Mouse (Mus musculus) CH12.LX (cell line): Measurements from ENCODE around the gene Fry. TPM values are rescaled to one million over a fixed set of nuclear protein-coding genes. Genes with fewer than 3 reads are reported as not detected.

ENCODE experiments used
- DNase-seq: peaks from one replicate; pipeline ENCODE4 v3.0.0-alpha.2; 2013; ENCODE audit errors: extremely low read depth
- H3K27ac ChIP-seq: 2 replicates; pipeline ENCODE4 v1.5.1; 2012; ENCODE audit warnings: low read depth, mild to moderate bottlenecking, control low read depth, moderate library complexity; ENCODE audit not compliant: insufficient read depth
- H3K27me3 ChIP-seq: replicated peaks from 2 replicates; pipeline ENCODE3; 2012; ENCODE audit warnings: inconsistent platforms
- H3K36me3 ChIP-seq, 2 experiments: replicated peaks in 1 of 2; 2 replicates each; pipeline versions ENCODE3 to v1.6.1; 2012; ENCODE audit warnings: inconsistent platforms in 1 of 2, low read length in 1 of 2, mild to moderate bottlenecking in 1 of 2, mixed read lengths in 1 of 2, moderate library complexity in 1 of 2; ENCODE audit not compliant: control insufficient read depth in 1 of 2, insufficient read depth in 1 of 2
- H3K4me1 ChIP-seq, 2 experiments: 2 replicates each; pipeline ENCODE4 v1.6.1; 2012; ENCODE audit warnings: inconsistent platforms in 1 of 2, moderate library complexity in 1 of 2; ENCODE audit not compliant: insufficient read depth in 2 of 2, control insufficient read depth in 1 of 2
- H3K4me2 ChIP-seq: 2 replicates; pipeline ENCODE4 v1.6.1; 2012; ENCODE audit warnings: low read depth, mild to moderate bottlenecking, control low read depth; ENCODE audit not compliant: poor library complexity, insufficient read depth, severe bottlenecking
- H3K4me3 ChIP-seq, 3 experiments: fragments of 150-350 bp in 1 of 3; sonication (generic) in 1 of 3; replicated peaks in 1 of 3; 2 replicates each; pipeline versions ENCODE3 to v1.5.1; 2011 to 2012; ENCODE audit warnings: low read depth in 2 of 3, low read length in 2 of 3, mild to moderate bottlenecking in 2 of 3, moderate library complexity in 2 of 3, control low read depth in 1 of 3, improper control_type of control experiment in 1 of 3, inconsistent platforms in 1 of 3, mixed read lengths in 1 of 3; ENCODE audit not compliant: poor library complexity in 1 of 3
- H3K79me2 ChIP-seq: replicated peaks from 2 replicates; pipeline ENCODE4 v1.6.1; 2012; ENCODE audit warnings: mild to moderate bottlenecking, moderate library complexity; ENCODE audit not compliant: control insufficient read depth, poor library complexity, insufficient read depth, severe bottlenecking; ENCODE audit errors: extremely low read depth
- H3K9ac ChIP-seq: 2 replicates; pipeline ENCODE4 v1.6.1; 2012; ENCODE audit warnings: low read depth, mild to moderate bottlenecking, control low read depth, moderate library complexity; ENCODE audit not compliant: insufficient read depth
- H3K9me3 ChIP-seq: replicated peaks from 2 replicates; pipeline ENCODE3; 2012; ENCODE audit warnings: low read length, inconsistent platforms, mixed read lengths
- BHLHE40 ChIP-seq: IDR thresholded peaks from 2 replicates; pipeline ENCODE4 v1.6.1; 2011; ENCODE audit warnings: mild to moderate bottlenecking, low read depth, low read length, improper control_type of control experiment
- CHD1 ChIP-seq: IDR thresholded peaks from 2 replicates; pipeline ENCODE4 v1.6.1; 2012; ENCODE audit warnings: low read depth, low read length, improper control_type of control experiment, inconsistent platforms
- CHD2 ChIP-seq: IDR thresholded peaks from 2 replicates; pipeline ENCODE4 v1.6.1; 2011; ENCODE audit warnings: low read length, improper control_type of control experiment
- EP300 ChIP-seq: IDR thresholded peaks from 2 replicates; pipeline ENCODE4 v1.6.1; 2011; ENCODE audit warnings: low read length, improper control_type of control experiment
- GABPA ChIP-seq: IDR thresholded peaks from 2 replicates; pipeline ENCODE4 v1.6.1; 2012; ENCODE audit warnings: low read depth, low read length, improper control_type of control experiment, inconsistent platforms; ENCODE audit not compliant: insufficient replicate concordance
- HCFC1 ChIP-seq: IDR thresholded peaks from 2 replicates; pipeline ENCODE4 v1.6.1; 2012; ENCODE audit warnings: low read depth, mild to moderate bottlenecking, inconsistent platforms, low read length, improper control_type of control experiment
- IRF4 ChIP-seq: IDR thresholded peaks from 2 replicates; pipeline ENCODE4 v1.6.1; 2014; ENCODE audit warnings: low read depth, mild to moderate bottlenecking, inconsistent platforms, low read length, improper control_type of control experiment
- JUN ChIP-seq: IDR thresholded peaks from 2 replicates; pipeline ENCODE4 v1.6.1; 2011; ENCODE audit warnings: low read depth, mild to moderate bottlenecking, low read length, improper control_type of control experiment, moderate library complexity; ENCODE audit not compliant: insufficient read depth
- JUND ChIP-seq: conservative IDR thresholded peaks from 2 replicates; pipeline ENCODE4 v1.6.1; 2011; ENCODE audit warnings: low read depth, low read length, improper control_type of control experiment
- KAT2A ChIP-seq: IDR thresholded peaks from 2 replicates; pipeline ENCODE4 v1.6.1; 2012; ENCODE audit warnings: low read length, improper control_type of control experiment, inconsistent platforms; ENCODE audit not compliant: insufficient replicate concordance
- MAFK ChIP-seq: IDR thresholded peaks from 2 replicates; pipeline ENCODE4 v1.6.1; 2011; ENCODE audit warnings: low read length, improper control_type of control experiment; ENCODE audit not compliant: insufficient replicate concordance
- MAX ChIP-seq: IDR thresholded peaks from 2 replicates; pipeline ENCODE4 v1.6.1; 2011; ENCODE audit warnings: low read length, improper control_type of control experiment
- MEF2A ChIP-seq: IDR thresholded peaks from 2 replicates; pipeline ENCODE4 v1.6.1; 2014; ENCODE audit warnings: low read depth, mild to moderate bottlenecking, inconsistent platforms, low read length, improper control_type of control experiment, borderline replicate concordance
- MXI1 ChIP-seq: IDR thresholded peaks from 2 replicates; pipeline ENCODE4 v1.6.1; 2011; ENCODE audit warnings: mild to moderate bottlenecking, low read depth, low read length, improper control_type of control experiment
- NELFE ChIP-seq: IDR thresholded peaks from 2 replicates; pipeline ENCODE4 v1.6.1; 2011; ENCODE audit warnings: low read depth, low read length, improper control_type of control experiment
- NRF1 ChIP-seq: IDR thresholded peaks from 2 replicates; pipeline ENCODE4 v1.6.1; 2014; ENCODE audit warnings: low read depth, mild to moderate bottlenecking, inconsistent platforms, low read length, improper control_type of control experiment, moderate library complexity
- POLR2AphosphoS2 ChIP-seq: IDR thresholded peaks from 2 replicates; pipeline ENCODE4 v1.6.1; 2011; ENCODE audit warnings: low read depth, low read length, improper control_type of control experiment
- RAD21 ChIP-seq: IDR thresholded peaks from 2 replicates; pipeline ENCODE4 v1.6.1; 2011; ENCODE audit warnings: low read depth, mild to moderate bottlenecking, low read length, improper control_type of control experiment, moderate library complexity
- USF1 ChIP-seq: IDR thresholded peaks from 2 replicates; pipeline ENCODE4 v1.6.1; 2014; ENCODE audit warnings: low read depth, mild to moderate bottlenecking, inconsistent platforms, low read length, improper control_type of control experiment
- USF2 ChIP-seq: conservative IDR thresholded peaks from 2 replicates; pipeline ENCODE4 v1.6.1; 2011; ENCODE audit warnings: low read depth, low read length, improper control_type of control experiment
- ZNF384 ChIP-seq: IDR thresholded peaks from 2 replicates; pipeline ENCODE4 v1.6.1; 2012; ENCODE audit warnings: low read depth, low read length, improper control_type of control experiment, inconsistent platforms
- dilution Hi-C: fragments of 300-500 bp; cut with MboI; formaldehyde crosslinking; loops from 2 replicates; pipeline ENCODE4 v1.14.3; 2020; ENCODE audit warnings: low sequenced_read_pairs; ENCODE audit not compliant: extremely low pct_unique_long_range_greater_than_20kb, extremely low pct_ligation_motif_present
- in situ Hi-C: fragments of 300-500 bp; cut with MboI; formaldehyde crosslinking; loops from 3 replicates; pipeline ENCODE4 v1.14.3; 2019; ENCODE audit warnings: low sequenced_read_pairs, low pct_ligation_motif_present, low pct_unique_long_range_greater_than_20kb, mixed read lengths
- polyA plus RNA-seq: library from polyadenylated mRNA; unstranded; fragments of >175 nt; gene quantifications from 2 replicates; pipeline ENCODE4 v1.2.1, GENCODE M21; 2012; ENCODE audit warnings: low read depth; ENCODE audit not compliant: insufficient read length
- total RNA-seq, 2 experiments: library from RNA; depleted of rRNA; stranded (reverse); fragments of 300-350 nt in 1 of 2; fragments of >200 nt in 1 of 2; gene quantifications; 2 replicates each; pipeline ENCODE4 v1.2.3; 2012 to 2014

Fry gene
- total and polyA plus RNA-seq, 3 experiments, result 0.34 to 0.80 (median 0.34) TPM

DNA sequence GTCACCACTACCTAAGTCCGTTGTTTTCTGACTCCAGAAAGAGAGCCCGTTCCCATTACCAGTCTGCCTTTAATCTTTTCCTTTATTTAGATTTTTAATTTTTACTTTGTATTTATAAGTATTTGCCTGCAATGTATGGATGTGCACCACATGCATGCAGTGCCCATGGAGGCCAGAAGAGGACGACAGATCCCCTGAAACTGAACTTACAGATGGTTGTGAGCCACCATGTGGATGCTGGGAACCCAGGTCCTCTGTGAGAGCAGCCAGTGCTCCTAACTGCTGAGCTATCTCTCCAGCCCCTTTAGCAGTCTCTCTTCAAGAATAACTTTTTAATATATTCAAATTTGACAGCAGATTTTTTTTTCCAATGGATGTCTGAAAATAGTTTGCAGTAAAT lies 223.7 kb downstream of the Fry start:
- Histone ChIP-seq H3K36me3 (no peaks in the 10 kb centered on the region), H3K4me2 (no peak overlapping the region), H3K9ac (no peak overlapping the region), H3K4me1 (no peaks in the 10 kb centered on the region), H3K79me2 (no peaks in the 10 kb centered on the region), H3K4me3 (no peak overlapping the region), H3K27ac (no peak overlapping the region), H3K9me3 (peaks cover 27% of the 10 kb centered on the region), H3K27me3 (no peaks in the 10 kb centered on the region)
- in situ Hi-C loops (no loop called here), dilution Hi-C loops (no loop called here)
- TF ChIP-seq MEF2A, result no peak
- no peak for TF ChIP-seq MAX
- TF ChIP-seq RAD21, result no peak
- TF ChIP-seq USF1, result no peak
- no peak for TF ChIP-seq POLR2AphosphoS2
- TF ChIP-seq JUND, result no peak
- no peak for TF ChIP-seq NRF1
- TF ChIP-seq HCFC1, result no peak
- no peak for TF ChIP-seq MAFK
- no peak for TF ChIP-seq KAT2A
- no peak for TF ChIP-seq CHD1
- no peak for TF ChIP-seq ZNF384
- TF ChIP-seq EP300, result no peak
- TF ChIP-seq MXI1, result no peak
- no peak for TF ChIP-seq IRF4
- DNase-seq, result no peak

DNA sequence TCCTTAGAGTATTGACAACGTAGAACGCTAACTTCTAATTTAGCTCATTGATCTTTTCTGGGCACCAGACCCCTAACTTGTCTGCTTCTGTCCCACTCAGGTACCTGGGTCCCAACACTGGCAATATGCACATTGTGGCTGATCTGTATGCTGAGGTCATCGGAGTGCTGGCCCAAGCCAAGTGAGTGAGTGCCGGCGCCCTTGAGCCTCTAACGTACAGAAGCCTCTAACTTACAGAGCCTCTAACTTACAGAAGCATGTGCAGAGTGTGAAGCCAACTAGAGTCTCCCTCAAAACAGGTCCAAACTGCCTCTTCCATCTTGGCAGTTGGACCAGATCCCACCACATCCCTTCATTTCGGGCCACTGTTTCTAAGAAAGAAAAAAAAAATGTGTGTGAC lies 227.5 kb downstream of the Fry start:
- dilution Hi-C loops (no loop called here), in situ Hi-C loops (no loop called here)
- DNase-seq, result no peak
- Histone ChIP-seq H3K4me2 (no peak overlapping the region), H3K27me3 (no peaks in the 10 kb centered on the region), H3K4me1 (peaks cover 0 to 5% of the 10 kb centered on the region in 2 experiments; a peak in 1 of 4 replicates), H3K36me3 (no peaks in the 10 kb centered on the region), H3K27ac (no peak overlapping the region), H3K79me2 (no peaks in the 10 kb centered on the region), H3K9ac (no peak overlapping the region), H3K4me3 (no peak overlapping the region), H3K9me3 (peaks cover 29% of the 10 kb centered on the region)
- TF ChIP-seq CHD2, result no peak
- TF ChIP-seq MAX, result no peak
- TF ChIP-seq RAD21, result no peak
- TF ChIP-seq GABPA, result no peak
- no peak for TF ChIP-seq USF2
- no peak for TF ChIP-seq MEF2A
- TF ChIP-seq NELFE, result no peak
- no peak for TF ChIP-seq JUN
- no peak for TF ChIP-seq BHLHE40
